Mouse (Mus musculus) frontal cortex, postnatal 14 days (tissue): ENCODE data around the gene Dpf1.

ENCODE experiments used
- DNase-seq, 2 experiments: peaks; one replicate each; pipeline ENCODE4 v3.0.0; 2022; ENCODE audit warnings: low spot score in 2 of 2

The Dpf1 gene

DNA sequence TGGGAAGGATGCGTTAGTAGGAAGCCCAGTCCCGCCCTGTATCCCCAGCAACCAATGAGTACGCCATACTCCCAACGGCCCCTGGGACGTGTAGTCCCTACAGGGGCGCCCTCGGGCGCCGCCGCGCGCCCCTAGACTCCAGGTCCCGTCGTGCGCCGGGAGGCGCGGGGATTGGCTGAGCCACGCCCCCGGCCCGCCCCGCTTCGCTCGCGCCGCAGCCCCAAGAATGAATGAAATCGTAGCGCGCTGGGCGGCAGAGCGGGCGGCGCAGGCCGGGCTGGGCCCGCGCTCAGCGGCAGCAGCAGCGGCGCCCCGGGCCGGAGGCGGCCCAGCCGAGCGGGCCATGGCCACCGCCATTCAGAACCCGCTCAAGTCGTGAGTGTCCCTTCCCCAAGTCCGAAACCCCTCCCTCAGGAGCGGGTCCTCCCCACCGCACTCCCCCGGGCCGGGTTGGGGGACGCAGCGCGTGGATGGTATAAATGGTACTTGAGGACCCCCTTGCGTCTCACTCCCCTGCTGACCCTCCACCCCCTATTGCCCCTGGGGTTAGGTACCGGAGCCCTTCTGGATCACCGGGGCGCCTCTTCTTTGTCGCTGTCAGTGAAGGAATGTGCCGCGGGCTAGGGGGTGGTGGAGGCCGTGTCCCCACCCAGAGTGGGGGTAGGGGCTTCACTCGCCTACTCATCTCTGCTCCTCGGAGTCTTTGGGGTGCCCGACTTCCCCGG lies at the start of gene Dpf1:
Gene Dpf1 (plus strand): TSS at position 214 of the 725 bp plus-strand sequence.
- peak; percentile 88 to 89 for DNase-seq

DNA sequence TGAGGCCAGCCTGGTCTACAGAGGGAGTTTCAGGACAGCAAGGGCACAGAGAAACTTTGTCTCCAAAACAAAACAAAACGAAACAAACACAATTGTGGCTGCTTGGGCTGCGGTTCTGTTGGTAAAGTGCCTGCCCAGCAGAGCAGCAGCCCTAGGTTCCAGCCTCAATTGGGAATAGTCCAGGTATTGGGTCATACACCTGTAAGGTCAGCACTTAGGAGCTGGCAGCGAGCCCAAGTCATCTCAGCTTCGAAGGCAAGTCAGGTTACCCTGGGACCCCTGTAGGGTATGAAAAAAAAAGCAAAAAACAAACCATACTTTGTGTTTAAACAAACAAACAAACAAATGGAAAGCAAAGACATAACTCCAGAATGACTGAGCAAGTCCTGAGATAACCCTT lies 47.9 kb upstream of the Dpf1 start:
- no peak for DNase-seq

DNA sequence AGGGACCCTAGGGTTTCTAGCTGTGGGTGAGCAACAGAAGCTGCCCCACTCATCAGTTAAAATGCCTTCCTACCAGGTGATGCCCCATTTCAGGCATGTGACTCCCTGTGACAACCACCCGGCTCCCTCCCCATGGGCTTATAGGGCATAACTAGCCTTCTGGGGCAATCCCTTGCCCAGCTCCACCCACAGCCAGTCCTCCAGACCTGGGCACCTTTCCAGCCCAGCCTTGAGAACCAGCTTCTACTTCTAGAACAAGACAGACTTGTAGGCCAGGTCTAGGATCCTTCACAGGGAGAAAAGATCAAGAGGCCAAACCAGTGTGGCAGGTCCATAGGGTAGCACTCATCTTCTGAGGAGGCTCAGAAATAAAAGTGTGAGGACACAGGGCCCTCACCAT lies 46.4 kb upstream of the Dpf1 start:
- DNase-seq: no peak

DNA sequence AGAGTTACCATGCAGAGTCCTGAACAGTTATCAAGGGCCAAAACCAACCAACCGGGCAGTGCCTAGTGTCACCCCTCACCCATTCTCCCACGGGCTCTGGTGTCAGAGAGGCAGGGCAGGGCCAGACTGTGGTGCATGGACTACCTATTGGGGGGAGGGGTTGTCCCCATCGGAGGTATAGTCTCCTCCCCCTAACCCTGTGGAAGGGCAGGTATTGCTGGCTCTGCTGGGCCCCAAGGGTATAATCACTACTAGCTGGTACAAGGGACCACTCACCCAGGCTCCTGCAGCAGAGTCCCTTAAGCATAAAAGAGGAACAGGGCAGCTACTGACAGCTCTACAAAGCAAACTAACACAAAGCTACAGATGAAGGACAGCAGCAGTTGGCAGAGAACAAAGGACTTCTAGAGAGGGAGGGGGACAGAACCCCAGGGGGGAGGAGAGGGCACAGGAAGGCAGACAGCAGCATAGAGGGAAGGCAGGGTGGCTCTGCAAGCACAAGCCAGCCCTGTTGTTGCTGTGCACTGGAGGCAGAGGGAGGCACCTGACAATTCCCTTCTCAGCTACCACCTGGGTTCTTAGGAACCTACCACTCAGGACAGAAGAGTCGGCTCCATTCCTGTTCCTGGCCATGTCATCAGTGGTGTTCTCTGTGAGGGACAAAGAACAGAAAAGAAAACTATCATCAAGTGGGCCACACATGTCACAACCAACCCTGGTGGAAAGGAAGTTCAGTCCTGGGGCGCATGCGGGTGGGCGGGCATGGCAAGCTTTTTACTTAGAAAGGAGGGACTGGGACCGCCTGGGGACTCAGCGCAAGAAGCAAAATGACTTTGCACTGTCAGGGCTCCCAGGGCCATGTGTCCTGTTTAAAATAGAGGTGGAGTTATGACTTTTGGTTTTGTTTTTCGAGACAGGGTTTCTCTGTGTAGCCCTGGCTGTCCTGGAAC lies 43.7 kb upstream of the Dpf1 start:
- no peak for DNase-seq

DNA sequence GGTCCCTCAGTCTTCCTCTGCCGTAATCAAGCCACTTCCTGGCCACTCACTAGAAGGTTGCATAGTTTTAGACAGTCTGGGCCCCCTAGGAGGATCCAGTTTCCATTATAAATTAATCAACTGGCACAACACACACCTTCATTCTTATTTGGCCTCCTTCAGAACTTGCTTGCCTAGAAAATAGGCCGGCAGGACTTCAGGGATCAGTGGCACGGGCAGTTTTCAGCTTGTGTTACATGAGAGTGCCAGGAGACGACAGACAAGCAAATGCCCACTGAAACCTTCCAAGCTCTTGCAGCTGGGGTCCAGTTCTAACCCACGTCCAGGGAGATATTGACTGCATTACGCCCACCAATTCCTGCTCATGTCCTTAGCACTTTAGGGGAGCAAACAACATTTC lies 41.6 kb upstream of the Dpf1 start:
- DNase-seq: no peak

DNA sequence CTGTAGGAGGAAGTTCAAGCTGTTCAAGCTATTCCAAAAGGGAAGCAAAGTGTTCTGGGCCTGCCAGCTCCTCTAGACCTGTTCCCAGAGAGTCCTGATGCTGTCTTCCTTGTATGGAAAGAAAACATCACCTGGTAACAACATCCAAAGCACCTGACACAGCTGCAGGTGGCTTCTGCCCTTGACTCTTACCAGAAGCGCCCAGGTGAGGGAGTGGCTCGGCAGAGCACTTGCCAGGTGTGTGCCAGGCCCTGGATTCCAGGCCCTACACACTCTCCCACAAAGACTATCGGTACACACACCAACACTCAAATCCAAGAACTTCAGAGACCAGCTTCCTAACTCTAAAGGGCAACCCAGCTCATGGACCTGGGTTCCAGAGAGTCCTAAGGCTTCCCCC lies 39.9 kb upstream of the Dpf1 start:
- no peak for DNase-seq

DNA sequence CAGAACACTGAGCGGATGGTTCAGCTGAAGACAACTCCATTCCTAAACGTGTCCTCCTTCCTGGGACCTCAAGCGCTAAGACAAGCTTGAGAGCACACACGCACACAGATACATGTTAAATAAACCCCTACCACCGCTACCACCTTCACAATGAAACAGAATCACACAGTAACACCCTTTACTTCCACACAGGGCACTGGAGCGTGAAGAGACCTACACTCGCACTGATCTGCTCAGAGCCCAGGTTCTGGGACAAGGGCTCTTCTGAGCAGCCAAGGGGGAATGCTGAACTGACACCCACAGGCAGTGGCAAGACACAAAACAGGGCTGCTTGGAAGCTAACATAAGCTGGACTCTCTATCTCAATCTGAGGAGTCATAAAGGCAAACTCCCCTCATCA lies 38.1 kb upstream of the Dpf1 start:
- DNase-seq: no peak

DNA sequence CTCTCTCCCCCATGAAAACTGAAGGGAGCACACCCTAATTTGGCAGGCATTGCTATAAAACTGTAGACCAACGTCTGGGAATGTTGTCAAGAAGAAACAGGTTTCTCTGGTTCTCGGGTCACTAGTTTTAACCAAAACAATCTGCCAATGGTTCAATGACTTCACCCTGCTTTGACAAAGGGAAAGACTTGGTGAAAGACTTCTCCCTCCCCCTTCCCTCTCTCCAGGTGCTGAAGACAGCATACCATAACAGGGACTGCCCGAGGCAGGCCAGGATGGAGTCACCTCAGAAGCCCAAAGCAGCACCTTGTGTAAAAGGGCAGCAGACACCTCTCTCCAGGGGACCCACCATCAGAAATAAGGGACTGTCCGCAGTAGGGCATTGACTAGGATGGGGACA lies 36.8 kb upstream of the Dpf1 start:
- no peak for DNase-seq

DNA sequence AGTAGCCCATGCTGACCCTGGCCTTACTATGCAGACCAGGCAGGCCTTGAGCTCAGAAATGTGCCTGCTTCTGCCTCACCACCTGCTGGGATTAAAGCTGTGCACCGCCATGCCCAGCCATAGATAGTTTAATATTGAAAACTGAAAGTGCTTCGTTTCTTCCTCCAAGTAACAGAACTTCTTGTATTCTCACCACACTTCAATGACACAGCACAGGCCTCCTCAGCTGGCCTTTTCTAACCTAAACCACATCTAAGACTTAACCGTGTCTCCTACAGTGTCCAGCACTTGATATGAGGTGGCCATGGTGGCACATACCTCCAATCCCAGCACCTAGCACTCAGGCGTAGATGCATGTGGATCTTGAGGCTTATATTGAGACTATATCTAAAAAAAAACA lies 33.3 kb upstream of the Dpf1 start:
- no peak for DNase-seq

DNA sequence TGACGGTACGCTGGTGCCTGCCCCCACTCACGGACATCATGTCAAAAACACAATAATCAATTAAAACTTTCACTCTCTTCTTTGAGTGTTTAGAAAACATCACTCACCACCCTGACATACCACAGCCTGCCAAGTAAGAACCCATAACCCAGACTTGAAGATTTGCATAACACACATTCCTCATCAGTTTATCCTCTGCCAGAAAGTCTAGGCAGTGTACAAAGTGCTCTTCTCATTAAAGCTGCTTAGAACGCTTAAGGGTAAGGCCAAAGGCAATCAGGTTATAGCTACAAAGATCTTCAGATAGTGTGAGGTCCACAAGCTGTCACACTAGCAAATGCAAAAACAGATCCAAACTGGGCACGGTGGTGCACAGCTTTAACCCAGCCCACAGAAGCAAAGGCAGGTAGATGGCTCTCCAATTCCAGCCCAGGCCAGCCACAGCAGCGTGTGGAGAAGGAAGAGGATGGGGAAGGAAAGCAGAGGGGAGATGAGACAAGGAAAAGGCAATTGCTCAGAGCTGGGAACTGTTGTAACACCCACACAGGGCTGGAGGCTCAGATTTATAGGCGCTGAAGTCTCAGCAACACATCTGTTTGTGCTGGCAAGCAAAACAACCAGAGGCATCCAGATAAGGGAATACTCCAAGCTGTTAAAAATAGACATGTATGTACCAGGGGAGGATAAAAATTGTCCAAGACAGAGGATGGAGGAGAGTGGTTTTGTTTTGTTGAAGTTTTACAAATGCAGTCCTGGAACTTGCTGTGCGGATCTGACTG lies 31.9 kb upstream of the Dpf1 start:
- no peak for DNase-seq

DNA sequence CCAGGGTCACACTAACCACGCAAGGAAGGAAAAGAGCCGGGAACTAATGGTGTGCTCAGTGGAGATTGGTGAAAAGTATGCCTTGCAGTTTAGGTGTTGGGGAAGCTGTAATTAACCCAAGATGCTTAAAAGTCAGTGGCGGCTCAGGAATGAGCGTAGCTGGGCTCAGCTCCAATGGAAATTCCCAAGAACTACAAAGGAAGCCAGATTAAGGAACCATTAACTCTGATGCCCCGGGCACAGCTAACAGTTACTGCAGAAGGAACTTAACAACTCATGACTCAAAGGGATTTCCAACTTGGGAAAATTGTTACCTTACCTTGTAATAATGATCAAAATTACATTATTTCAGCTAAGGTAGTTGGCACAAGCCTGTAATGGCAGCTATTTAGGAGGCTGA lies 27.0 kb upstream of the Dpf1 start:
- DNase-seq: no peak

DNA sequence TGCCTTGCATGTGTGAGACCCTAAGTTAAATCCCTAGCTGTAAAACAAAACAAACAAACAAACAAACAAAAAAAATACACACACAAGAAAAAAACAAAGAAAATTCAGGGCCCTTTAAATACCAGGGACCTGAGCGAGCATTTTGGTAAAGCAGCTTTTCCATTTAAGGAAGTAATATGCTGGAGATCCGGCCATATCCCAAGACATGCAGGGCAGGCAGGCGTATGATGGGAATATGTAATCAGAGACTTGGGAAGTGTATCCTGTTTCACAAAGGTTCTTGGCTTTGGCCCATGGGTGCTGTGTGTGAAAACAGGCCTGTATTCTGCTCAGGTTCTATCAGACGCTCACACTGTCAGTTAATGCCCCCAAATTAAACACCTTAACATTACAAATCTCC lies 26.2 kb upstream of the Dpf1 start:
- DNase-seq: no peak

DNA sequence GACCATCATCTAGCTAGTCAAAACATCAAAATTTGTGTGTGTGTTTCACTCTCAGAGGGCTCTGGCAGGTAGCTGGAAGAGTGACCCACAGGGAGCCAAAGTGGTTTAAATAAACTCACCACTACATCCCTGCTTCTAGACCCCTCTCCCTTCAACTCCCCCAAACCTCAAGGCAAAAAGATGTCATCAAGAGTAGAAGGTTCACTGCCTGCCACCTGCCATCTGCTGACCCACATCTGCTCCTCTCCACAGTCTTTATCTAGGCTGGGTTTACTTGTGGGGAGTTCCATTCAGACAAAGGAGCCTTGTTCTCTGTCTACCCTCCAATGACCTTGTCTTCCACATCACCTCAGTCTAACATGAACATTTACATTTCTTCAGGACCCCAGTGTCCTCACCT lies 24.5 kb upstream of the Dpf1 start:
- no peak for DNase-seq

DNA sequence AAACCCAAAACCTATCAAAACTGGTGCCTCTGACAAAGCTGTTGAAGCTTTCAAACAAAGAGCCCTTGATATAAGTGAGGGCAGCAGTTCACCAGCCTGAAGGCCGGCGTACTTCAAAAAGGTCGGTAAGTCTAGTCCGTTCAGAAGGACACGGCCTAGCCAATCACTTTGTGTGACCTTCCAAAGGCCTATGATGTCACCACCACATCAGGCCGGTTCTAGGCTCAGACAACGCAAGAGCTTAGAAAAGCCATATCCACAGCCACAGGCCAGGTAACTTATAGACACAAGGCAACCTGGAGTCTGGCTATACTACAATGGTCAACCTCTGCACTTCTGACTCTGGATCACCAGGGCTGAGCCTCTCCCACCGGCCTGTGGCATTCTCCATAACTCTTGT lies 23.8 kb upstream of the Dpf1 start:
- no peak for DNase-seq

DNA sequence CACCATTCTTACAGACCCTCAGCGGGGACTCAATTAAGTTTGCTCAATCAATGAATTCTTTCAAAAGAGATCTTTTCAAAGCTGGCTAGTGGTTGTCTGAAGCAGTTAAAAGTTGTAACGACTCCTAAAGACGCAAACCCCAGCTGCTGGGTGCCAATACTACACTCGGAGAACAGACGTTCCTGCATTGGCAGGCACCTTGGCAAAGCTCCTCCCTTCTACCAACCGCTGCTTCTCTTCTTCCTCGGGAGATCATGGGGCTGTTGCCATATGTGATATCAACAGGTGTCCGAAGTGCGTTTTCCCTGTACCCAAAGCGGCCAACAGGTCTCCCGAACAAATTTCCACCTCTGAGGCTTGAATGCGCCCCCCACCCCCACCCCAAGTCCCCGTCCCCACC lies 22.9 kb upstream of the Dpf1 start:
- no peak for DNase-seq

DNA sequence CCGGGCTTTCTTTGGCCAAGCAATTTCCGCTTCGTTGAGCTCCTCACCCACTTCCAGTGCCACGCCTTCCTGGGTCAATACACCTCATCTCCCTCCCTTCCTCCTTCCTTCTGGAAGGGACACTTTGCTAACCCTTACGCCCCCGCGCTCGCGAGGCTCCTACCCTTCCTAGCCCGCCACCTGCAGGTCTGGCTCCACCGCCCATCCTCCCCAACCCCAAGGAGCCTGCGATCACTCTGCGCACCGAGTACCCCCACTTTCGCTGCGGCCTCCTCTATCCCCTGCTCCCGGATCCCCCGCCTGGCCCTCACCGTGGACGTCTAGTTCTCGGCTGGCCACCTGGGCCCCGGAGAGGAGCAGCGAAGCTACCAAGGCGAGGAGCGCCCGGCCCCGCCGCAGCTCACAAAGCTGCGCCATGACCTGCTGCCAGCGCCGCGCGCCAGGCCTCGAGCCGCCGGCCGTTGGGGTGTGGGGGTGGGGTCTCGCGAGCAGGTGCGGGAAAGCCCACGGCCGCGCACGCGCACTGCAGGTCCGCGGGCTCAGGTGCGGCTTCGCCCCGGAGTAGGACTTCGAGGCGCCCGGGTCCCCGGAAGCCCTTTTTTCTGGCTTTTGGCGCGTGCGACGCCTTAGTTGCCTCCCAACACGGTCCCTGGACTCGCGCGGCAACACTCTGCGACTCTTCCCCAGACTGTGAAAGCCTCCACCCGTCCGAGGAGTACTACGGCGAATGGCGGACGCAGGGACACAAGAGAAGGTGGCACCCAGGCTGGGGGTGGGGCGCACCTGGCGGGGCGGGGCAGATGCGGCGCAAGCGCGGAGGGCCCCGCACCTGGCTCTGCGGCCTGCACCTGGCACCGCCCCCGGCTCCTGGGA lies 22.3 kb upstream of the Dpf1 start, which contains the start of gene Spint2:
Gene Spint2 (minus strand): TSS at position 712 of the 873 bp plus-strand sequence.
- no peak for DNase-seq

DNA sequence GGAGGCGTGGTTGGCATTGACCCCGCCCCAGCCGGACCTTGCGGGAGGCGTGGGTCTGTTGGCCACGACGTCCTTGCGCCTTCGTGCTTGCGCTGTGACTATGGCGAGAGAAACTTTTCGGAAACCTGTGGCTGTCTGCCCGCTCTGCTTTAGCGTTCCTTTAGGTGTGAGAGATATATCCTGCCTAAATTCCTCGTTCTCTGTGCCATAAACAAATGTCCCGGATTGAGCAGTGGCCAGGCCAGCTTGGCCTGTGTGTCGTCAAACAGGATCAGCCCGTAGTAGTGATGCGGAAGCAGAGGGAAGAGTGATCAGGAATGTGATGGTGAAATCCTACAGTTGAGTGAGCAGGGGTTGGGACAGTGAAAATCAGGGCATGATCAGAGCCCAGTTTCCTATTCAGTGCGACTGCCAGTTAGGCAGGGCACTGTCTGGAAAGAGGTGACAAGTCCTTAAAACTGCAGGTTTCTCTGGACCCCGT lies 21.6 kb upstream of the Dpf1 start:
- no peak for DNase-seq

DNA sequence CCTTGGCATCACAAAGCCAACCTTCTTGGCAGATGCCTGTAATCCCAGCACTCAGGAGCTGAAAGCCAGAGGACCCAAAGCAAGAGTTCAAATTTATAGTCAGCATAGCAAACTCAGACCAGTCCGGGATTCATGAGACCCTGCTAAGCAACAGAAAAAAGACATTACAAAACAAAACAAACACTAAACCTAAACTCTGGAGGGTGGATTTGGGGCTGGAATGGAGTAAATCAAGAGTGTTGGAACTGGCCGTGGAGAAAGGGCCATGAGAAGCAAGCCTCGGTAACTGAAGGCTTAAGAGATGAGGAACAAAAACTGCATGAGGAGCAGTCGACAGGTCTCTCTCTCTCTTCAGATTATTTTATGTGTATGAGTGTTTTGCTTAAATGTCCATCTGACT lies 19.9 kb upstream of the Dpf1 start:
- DNase-seq: no peak

DNA sequence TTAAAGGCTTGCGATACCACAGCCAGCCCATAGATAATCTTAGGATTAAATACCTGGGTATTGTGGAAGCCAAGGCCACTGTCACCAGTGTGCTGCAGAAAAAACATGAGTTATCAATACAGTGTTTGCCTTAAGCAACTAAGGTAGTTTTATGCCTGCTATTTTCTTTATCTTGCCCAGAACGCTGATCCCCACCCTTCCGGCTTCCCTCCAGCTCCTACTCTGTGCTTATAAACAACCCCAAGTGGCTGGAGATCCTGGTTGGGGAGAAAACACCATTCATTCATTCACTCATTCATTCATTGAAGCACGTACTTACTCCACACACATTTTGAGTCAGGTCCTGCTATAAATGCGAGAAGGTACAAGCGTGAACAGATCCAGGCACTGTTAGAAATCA lies 19.2 kb upstream of the Dpf1 start:
- no peak for DNase-seq

DNA sequence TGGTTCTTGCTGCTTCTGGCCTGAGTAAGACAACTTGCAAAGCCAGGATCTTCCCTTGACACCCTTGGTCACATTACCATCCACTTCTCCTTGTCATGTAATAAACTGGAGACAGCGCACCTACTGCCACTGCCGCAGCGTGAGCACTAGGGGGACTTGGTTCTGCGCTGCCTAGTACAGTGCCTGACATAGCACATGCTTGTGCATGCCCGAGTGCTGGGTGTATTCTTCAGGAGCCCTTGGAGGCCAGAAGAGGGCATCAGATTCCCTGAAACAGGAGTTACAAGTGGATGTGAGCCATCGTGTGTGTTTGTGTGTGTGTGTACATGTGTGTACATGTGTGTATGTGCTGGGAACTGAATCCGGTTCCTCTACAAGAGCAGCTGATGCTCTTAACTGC lies 16.3 kb upstream of the Dpf1 start:
- DNase-seq: no peak

DNA sequence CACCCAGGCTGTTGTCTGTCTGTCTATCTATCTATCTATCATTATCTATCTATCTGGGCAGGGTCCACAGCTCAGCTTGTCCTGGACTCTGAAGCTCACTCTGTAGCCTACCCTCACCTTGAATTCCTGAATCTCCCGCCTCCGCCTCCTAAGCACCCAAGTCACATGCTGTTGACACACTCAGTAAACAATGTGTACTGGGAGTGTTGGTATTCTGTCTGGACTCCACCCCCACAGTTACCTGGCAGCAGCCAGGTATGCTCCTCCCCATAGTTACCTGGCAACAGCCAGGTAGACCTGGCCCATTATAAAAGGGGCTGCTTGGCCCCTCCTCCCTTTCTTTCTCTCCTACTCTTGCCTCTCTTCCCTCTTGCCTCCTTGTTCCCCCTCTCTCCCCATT lies 15.7 kb upstream of the Dpf1 start:
- DNase-seq: no peak
